Mouse (Mus musculus): ENCODE measurements around the gene Cyp4a32.
"Not testable (repeated sequence)": the region's sequence is repeated elsewhere in the genome, so short reads cannot be mapped to it uniquely, and the experiment has no call there.

The Cyp4a32 gene

GRCm38 (mm10) chr4:115600611-115601010, at the start of gene Cyp4a32:
Gene Cyp4a32 (plus strand): TSS chr4:115600969.
- DNase-seq (ENCODE audit: low read depth, low spot score) = not testable (repeated sequence)

GRCm38 (mm10) chr4:115552726-115553125, 48.0 kb upstream of the Cyp4a32 start:
- no peak for DNase-seq (ENCODE audit: low read depth, low spot score)

- no peak for DNase-seq (ENCODE audit: low read depth, low spot score)
Observed at GRCm38 (mm10) chr4:115555513-115555912, 45.3 kb upstream of the Cyp4a32 start.

- DNase-seq (ENCODE audit: low read depth, low spot score) = peak; percentile 86
Observed at GRCm38 (mm10) chr4:115557861-115558561, 42.8 kb upstream of the Cyp4a32 start.

- peak; percentile 72 for DNase-seq (ENCODE audit: low read depth, low spot score)
Observed at GRCm38 (mm10) chr4:115561236-115561635, 39.5 kb upstream of the Cyp4a32 start.

GRCm38 (mm10) chr4:115563401-115563800, 37.4 kb upstream of the Cyp4a32 start, which contains the start of gene Cyp4a31:
Gene Cyp4a31 (plus strand): TSS chr4:115563649.
- DNase-seq (ENCODE audit: low read depth, low spot score) = no peak

GRCm38 (mm10) chr4:115564469-115565225, 36.1 kb upstream of the Cyp4a32 start:
- DNase-seq (ENCODE audit: low read depth, low spot score) = not testable (repeated sequence)

GRCm38 (mm10) chr4:115575255-115575654, 25.5 kb upstream of the Cyp4a32 start:
- DNase-seq (ENCODE audit: low read depth, low spot score) = no peak

- DNase-seq (ENCODE audit: low read depth, low spot score) = no peak
Observed at GRCm38 (mm10) chr4:115575776-115576175, 25.0 kb upstream of the Cyp4a32 start.

- DNase-seq (ENCODE audit: low read depth, low spot score) = no peak
Observed at GRCm38 (mm10) chr4:115583036-115583435, 17.7 kb upstream of the Cyp4a32 start.

GRCm38 (mm10) chr4:115596357-115596756, 4.4 kb upstream of the Cyp4a32 start:
- DNase-seq (ENCODE audit: low read depth, low spot score) = no peak

- no peak for DNase-seq (ENCODE audit: low read depth, low spot score)
Observed at GRCm38 (mm10) chr4:115596824-115597336, 3.9 kb upstream of the Cyp4a32 start.

- DNase-seq (ENCODE audit: low read depth, low spot score) = no peak
Observed at GRCm38 (mm10) chr4:115614005-115614404, 13.2 kb downstream of the Cyp4a32 start.

- not testable (repeated sequence) for DNase-seq (ENCODE audit: low read depth, low spot score)
Observed at GRCm38 (mm10) chr4:115625560-115625959, 24.8 kb downstream of the Cyp4a32 start.

GRCm38 (mm10) chr4:115642967-115643754, 42.4 kb downstream of the Cyp4a32 start:
- no peak for DNase-seq (ENCODE audit: low read depth, low spot score)

GRCm38 (mm10) chr4:115645371-115645770, 44.6 kb downstream of the Cyp4a32 start:
- DNase-seq (ENCODE audit: low read depth, low spot score) = no peak

GRCm38 (mm10) chr4:115647580-115647979, 46.8 kb downstream of the Cyp4a32 start, which contains the start of gene Cyp4b1:
Gene Cyp4b1 (minus strand): TSS chr4:115647723.
- DNase-seq (ENCODE audit: low read depth, low spot score) = no peak

GRCm38 (mm10) chr4:115648752-115649151, 48.0 kb downstream of the Cyp4a32 start:
- no peak for DNase-seq (ENCODE audit: low read depth, low spot score)

- DNase-seq (ENCODE audit: low read depth, low spot score) = no peak
Observed at GRCm38 (mm10) chr4:115649344-115649743, 48.6 kb downstream of the Cyp4a32 start.

GRCm38 (mm10) chr4:115650866-115651265, 50.1 kb downstream of the Cyp4a32 start:
- no peak for DNase-seq (ENCODE audit: low read depth, low spot score)

- DNase-seq (ENCODE audit: low read depth, low spot score) = not testable (repeated sequence)
Observed at GRCm38 (mm10) chr4:115655841-115656534, 55.2 kb downstream of the Cyp4a32 start.
